Mouse (Mus musculus) embryonic facial prominence, embryonic 14.5 days (tissue): ENCODE measurements around the gene Myh14. TPM values are rescaled to one million over a fixed set of nuclear protein-coding genes. Genes with fewer than 3 reads are reported as not detected.

Experiments
- ATAC-seq: fragments of 200-750 bp; cut with Nextera tagmentation; 2 replicates; pipeline ENCODE4 v1.8.0; 2017; ENCODE audit warnings: low read depth, moderate number of reproducible peaks, moderate TSS enrichment
- DNase-seq: peaks from one replicate; pipeline ENCODE4 v3.0.0-alpha.2; 2015; ENCODE audit warnings: low spot score
- H3K27ac ChIP-seq: fragments of 300-500 bp; sonication (generic); replicated peaks from 2 replicates; pipeline ENCODE4 v1.5.1; 2014; ENCODE audit warnings: low read depth, mild to moderate bottlenecking, low read length, moderate library complexity
- H3K27me3 ChIP-seq: fragments of 300-500 bp; sonication (generic); replicated peaks from 2 replicates; pipeline ENCODE4 v1.6.1; 2014; ENCODE audit warnings: low read length; ENCODE audit not compliant: control insufficient read depth, insufficient read depth
- H3K36me3 ChIP-seq: fragments of 300-500 bp; sonication (generic); 2 replicates; pipeline ENCODE4 v1.6.1; 2014; ENCODE audit warnings: low read length, mixed read lengths; ENCODE audit not compliant: control insufficient read depth, insufficient read depth
- H3K4me1 ChIP-seq: fragments of 300-500 bp; sonication (generic); 2 replicates; pipeline ENCODE4 v1.6.1; 2014; ENCODE audit warnings: antibody characterized with exemption, low read length; ENCODE audit not compliant: control insufficient read depth, insufficient read depth
- H3K4me2 ChIP-seq: fragments of 300-500 bp; sonication (generic); 2 replicates; pipeline ENCODE4 v1.6.1; 2014; ENCODE audit warnings: low read depth, mild to moderate bottlenecking, low read length, moderate library complexity, mixed read lengths
- H3K4me3 ChIP-seq: fragments of 300-500 bp; sonication (generic); 2 replicates; pipeline ENCODE4 v1.5.1; 2014; ENCODE audit warnings: low read depth, mild to moderate bottlenecking, low read length
- H3K9ac ChIP-seq: fragments of 300-500 bp; sonication (generic); 2 replicates; pipeline ENCODE4 v1.6.1; 2014; ENCODE audit warnings: low read depth, mild to moderate bottlenecking, low read length, moderate library complexity, mixed read lengths
- H3K9me3 ChIP-seq: fragments of 300-500 bp; sonication (generic); 2 replicates; pipeline ENCODE4 v1.6.1; 2016; ENCODE audit warnings: low read length; ENCODE audit not compliant: control insufficient read depth
- WGBS: fragments of 180-500 bp; shearing (Covaris S2); extraction: QIAGEN DNeasy Blood & Tissue Kit; methylation state at CpG from one replicate; pipeline ENCODE4 v1.1.7; 2014; 5-methylcytosine and 5-hydroxymethylcytosine counted together
- polyA plus RNA-seq: library from polyadenylated mRNA; unstranded; fragments of >200 nt; fragmentation: Nextera tagmentation; extraction: Ambion mirVana; gene quantifications from 2 replicates; pipeline ENCODE4 v1.2.1, GENCODE M21; 2014

Myh14 gene
- polyA plus RNA-seq, 1 experiment from 2014 or later: 13.8 TPM

DNA sequence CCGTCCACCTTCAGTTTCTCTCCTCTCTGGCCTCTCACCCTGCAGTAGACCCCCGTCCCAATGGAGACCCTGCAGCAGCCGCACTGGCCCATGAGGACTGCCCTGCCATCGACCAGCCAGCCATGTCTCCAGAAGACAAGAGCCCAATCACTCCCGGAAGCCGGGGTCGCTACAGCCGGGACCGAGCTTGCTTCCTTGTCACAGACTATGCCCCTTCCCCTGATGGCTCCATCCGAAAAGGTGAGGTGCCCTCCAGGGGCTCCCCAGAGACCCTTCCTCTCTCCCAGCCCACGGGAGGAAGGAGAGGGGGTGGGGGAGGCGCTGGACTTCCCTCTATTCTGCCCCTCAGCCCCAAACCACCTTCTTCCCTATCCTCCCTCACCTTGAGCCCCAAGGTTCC is 72.3 kb downstream of the Myh14 start:
- peaks cover 27% of the 10 kb centered on the region for H3K27me3 ChIP-seq
- no peak overlapping the region for H3K9ac ChIP-seq
- no peaks in the 10 kb centered on the region for H3K36me3 ChIP-seq
- H3K4me1 ChIP-seq: peaks cover 10% of the 10 kb centered on the region
- ATAC-seq (no peak), DNase-seq (no peak)
- no peaks in the 10 kb centered on the region for H3K9me3 ChIP-seq
- H3K4me3 ChIP-seq: no peak overlapping the region
- H3K27ac ChIP-seq: no peak overlapping the region
- 83% methylated on average over 11 of the region's 12 CpGs for WGBS
- no peak overlapping the region for H3K4me2 ChIP-seq

DNA sequence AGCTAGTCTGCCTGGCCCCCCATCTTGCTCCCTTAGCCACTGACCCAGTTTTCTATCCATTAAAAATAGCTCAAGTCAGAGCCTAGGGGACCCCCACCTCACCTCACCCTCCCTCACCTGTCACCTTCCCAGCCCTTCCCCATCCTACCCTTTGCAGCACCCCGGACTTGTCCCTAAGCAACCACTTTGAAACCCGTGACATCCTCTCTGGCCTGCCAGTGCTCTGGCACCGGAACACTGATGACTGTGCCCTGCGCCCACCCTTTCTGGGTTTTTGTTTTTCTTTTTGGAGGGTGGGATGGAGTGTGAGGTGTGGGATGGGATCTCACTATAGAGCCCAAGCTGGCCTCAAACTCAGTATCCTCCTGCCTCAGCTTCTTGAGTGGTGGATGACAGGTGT is 73.0 kb downstream of the Myh14 start:
- Histone ChIP-seq H3K27me3 (peaks cover 27% of the 10 kb centered on the region), H3K4me3 (no peak overlapping the region), H3K9ac (no peak overlapping the region), H3K4me2 (no peak overlapping the region), H3K4me1 (peaks cover 10% of the 10 kb centered on the region), H3K9me3 (no peaks in the 10 kb centered on the region), H3K27ac (no peak overlapping the region), H3K36me3 (no peaks in the 10 kb centered on the region)
- no peak for DNase-seq
- 86% methylated on average over 4 of the region's 4 CpGs for WGBS
- no peak for ATAC-seq

DNA sequence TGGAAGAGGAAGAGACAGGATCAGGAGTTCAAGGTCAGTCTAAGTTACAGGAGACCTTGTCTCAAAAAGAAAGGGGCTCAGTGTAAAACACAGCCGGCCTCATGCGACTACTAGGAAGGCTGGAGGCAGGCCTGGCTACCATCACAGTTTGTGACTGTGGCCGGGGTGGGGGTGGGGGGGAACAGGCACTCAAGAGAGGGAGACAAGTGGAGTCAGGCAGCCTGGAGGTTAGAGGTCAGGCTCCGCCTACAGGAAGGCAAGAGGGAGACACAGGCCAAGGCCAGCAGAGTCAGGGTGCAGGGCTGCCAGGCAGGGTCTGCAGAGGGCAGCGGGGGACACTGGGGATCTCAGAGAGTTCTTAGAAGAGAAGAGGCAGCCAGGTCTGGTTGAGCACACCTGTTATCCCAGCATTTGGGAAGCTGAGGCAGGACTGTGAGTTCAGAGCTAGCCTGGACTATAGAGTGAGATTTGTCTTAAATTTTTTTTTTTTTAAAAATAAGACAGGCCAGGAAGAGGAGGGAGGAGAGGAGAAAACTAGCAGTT is 73.6 kb downstream of the Myh14 start:
- Histone ChIP-seq H3K9ac (no peak overlapping the region), H3K9me3 (no peaks in the 10 kb centered on the region), H3K27ac (no peak overlapping the region), H3K36me3 (no peaks in the 10 kb centered on the region), H3K4me2 (no peak overlapping the region), H3K4me1 (peaks cover 10% of the 10 kb centered on the region), H3K27me3 (peaks cover 27% of the 10 kb centered on the region), H3K4me3 (no peak overlapping the region)
- ATAC-seq (no peak), DNase-seq (no peak)
- WGBS: 41% methylated on average over 5 of the region's 5 CpGs

DNA sequence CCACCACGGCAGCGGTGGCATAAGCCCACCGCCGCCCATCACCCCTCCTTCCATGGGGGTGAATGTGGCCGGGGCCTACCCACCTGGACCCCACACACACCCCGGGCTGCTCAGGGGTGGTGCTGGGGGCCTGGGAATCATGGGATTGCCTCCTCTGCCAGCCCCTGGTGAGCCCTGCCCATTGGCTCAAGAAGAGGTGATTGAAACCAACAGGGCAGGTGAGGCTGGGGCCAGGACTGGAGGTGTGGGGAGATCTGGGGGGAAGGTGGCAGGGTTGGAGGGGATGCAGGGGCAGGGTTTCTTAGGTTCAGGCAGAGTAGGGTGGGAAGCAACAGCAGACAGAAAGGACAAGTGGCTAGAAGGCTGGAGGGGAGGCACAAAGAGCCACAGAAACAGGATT is 74.6 kb downstream of the Myh14 start:
- WGBS: 95% methylated on average over 6 of the region's 6 CpGs
- Histone ChIP-seq H3K27me3 (peaks cover 28% of the 10 kb centered on the region), H3K27ac (no peak overlapping the region), H3K4me3 (no peak overlapping the region), H3K9ac (no peak overlapping the region), H3K9me3 (no peaks in the 10 kb centered on the region), H3K4me2 (no peak overlapping the region), H3K4me1 (peaks cover 16% of the 10 kb centered on the region), H3K36me3 (no peaks in the 10 kb centered on the region)
- DNase-seq: no peak
- ATAC-seq: no peak

DNA sequence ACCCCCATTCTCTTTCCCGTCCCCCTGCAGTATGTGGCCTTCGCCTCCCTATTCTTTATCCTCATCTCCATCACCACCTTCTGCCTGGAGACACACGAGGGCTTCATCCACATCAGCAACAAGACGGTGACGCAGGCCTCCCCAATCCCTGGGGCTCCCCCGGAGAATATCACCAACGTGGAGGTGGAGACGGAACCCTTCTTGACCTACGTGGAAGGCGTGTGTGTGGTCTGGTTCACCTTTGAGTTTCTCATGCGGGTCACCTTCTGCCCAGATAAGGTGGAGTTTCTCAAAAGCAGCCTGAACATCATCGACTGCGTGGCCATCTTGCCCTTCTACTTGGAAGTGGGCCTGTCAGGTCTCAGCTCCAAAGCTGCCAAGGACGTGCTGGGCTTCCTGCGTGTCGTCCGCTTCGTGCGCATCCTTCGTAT is 75.5 kb downstream of the Myh14 start:
- Histone ChIP-seq H3K27me3 (peaks cover 31% of the 10 kb centered on the region), H3K4me1 (peaks cover 16% of the 10 kb centered on the region), H3K9ac (no peak overlapping the region), H3K36me3 (no peaks in the 10 kb centered on the region), H3K4me2 (no peak overlapping the region), H3K27ac (no peak overlapping the region), H3K4me3 (no peak overlapping the region), H3K9me3 (no peaks in the 10 kb centered on the region)
- WGBS: 92% methylated on average over 20 of the region's 20 CpGs
- no peak for ATAC-seq
- DNase-seq: no peak

DNA sequence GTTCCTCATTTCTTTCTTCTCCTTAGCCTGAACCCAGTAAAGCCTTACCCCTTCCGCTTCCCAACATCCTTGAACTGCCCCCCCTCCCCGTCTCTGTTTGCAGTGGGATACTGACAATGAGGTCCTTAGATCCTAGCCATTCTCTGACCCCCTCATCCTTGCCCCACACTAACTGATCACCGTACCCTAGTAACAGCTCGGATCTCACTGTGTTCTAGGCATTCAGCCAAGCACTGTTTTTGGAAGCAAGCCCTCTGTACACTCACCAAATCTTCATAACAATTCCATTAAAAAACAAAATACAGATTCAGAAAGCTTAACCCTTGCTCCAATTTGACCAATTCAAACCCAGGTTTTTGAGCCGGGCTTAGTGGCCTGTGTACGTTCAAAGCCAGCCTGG is 76.4 kb downstream of the Myh14 start:
- Histone ChIP-seq H3K9me3 (no peaks in the 10 kb centered on the region), H3K36me3 (no peaks in the 10 kb centered on the region), H3K27ac (no peak overlapping the region), H3K4me1 (peaks cover 21% of the 10 kb centered on the region), H3K9ac (no peak overlapping the region), H3K4me2 (peak overlapping the region; percentile 34), H3K27me3 (peaks cover 38% of the 10 kb centered on the region), H3K4me3 (no peak overlapping the region)
- no peak for ATAC-seq
- no peak for DNase-seq
- WGBS: 51% methylated on average over 6 of the region's 6 CpGs

DNA sequence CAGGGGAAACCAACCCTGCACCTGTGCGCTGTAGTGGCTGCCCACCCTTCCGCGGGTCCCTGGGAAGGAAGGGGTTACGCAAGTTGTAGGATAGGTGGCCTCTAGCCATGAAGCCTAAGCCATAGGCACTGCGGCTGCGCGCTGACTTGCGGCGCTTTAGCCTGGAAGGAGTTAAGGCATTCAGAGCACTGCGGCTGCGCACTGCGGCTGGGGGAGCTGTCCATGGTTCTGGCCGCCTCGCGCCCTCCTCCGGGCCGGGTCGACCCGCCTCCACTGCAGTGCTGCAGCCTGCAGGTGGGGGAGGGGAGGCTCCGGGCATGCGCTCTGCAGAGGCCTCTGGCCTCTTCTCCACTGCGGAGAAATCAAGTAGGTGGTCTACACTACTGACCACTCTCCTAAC is 76.9 kb downstream of the Myh14 start:
- ATAC-seq (peak; percentile 20), DNase-seq (peak; percentile 78)
- Histone ChIP-seq H3K27ac (no peak overlapping the region), H3K36me3 (no peaks in the 10 kb centered on the region), H3K4me1 (peaks cover 21% of the 10 kb centered on the region), H3K9ac (no peak overlapping the region), H3K4me3 (0 out of 2 replicates have a peak overlapping the region, but pooled peaks have one; percentile 10), H3K4me2 (peak overlapping the region; percentile 34), H3K9me3 (no peaks in the 10 kb centered on the region), H3K27me3 (peaks cover 41% of the 10 kb centered on the region)
- WGBS: 0% methylated on average over 15 of the region's 22 CpGs

DNA sequence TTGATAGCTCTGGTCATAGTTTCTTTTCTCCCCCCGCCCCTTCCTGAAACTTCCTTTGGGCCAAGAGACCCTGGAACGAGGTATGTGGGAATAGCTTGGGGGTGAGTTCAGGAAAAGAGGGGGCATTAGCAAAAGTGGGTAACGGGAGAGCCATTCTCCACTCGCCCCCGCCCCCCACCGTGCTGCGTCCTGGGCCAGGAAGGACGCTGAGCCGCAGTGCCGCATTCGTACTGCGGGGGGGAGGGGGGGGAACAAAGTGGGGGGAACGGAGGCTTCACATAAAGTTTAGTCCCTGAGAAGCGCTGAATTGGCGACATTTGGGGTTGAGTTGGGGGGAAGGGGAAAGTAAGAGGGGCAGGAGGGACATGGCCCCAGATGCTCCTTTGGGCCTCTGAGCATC is 77.6 kb downstream of the Myh14 start:
- no peaks in the 10 kb centered on the region for H3K9me3 ChIP-seq
- WGBS: 2% methylated on average over 14 of the region's 15 CpGs
- H3K4me1 ChIP-seq: peaks cover 27% of the 10 kb centered on the region
- H3K27me3 ChIP-seq: peaks cover 46% of the 10 kb centered on the region
- H3K9ac ChIP-seq: no peak overlapping the region
- ATAC-seq: no peak
- no peak overlapping the region for H3K4me2 ChIP-seq
- no peak overlapping the region for H3K4me3 ChIP-seq
- H3K27ac ChIP-seq: no peak overlapping the region
- H3K36me3 ChIP-seq: no peaks in the 10 kb centered on the region
- no peak for DNase-seq

DNA sequence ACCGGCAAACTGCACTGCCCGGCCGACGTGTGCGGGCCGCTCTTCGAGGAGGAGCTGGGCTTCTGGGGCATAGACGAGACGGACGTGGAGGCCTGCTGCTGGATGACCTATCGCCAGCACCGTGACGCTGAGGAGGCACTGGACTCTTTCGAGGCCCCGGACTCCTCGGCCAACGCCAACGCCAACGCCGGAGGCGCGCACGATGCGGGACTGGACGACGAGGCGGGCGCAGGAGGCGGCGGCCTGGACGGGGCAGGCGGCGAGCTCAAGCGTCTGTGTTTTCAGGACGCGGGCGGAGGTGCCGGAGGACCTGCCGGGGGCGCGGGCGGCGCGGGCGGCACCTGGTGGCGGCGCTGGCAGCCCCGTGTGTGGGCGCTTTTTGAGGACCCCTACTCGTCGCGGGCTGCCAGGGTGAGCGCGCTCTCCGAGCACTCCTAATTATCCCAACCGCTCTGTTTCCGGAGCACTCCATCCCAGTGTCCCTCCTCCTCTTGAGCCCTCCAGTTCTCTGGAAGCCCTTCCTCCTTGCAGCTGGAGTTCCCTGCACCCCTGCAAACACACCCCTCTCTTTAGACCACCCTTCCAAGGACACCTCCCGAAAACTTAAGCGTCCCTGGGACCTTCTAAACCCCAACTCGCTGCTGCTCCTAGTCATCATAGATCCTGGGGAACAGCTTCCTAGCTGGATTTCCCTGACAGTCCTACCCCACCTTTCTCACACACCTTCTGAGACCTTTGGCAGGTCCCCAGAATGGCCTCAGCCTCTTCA is 79.1 kb downstream of the Myh14 start:
- peak overlapping the region; percentile 62 for H3K4me3 ChIP-seq
- no peaks in the 10 kb centered on the region for H3K9me3 ChIP-seq
- ATAC-seq: no peak
- peak overlapping the region; percentile 98 for H3K4me2 ChIP-seq
- 1% methylated on average over 21 of the region's 60 CpGs for WGBS
- DNase-seq: no peak
- no peaks in the 10 kb centered on the region for H3K36me3 ChIP-seq
- no peak overlapping the region for H3K27ac ChIP-seq
- H3K27me3 ChIP-seq: peaks cover 61% of the 10 kb centered on the region
- H3K4me1 ChIP-seq: peaks cover 27% of the 10 kb centered on the region
- H3K9ac ChIP-seq: peak overlapping the region; percentile 61
